Mouse (Mus musculus) neural tube, embryonic 12.5 days (tissue): ENCODE data around the gene Smyd5. TPM values are rescaled to one million over a fixed set of nuclear protein-coding genes. Genes with fewer than 3 reads are reported as not detected.
A peak's percentile ranks its signal among the peaks of the same experiment; 100 is the strongest.

ENCODE experiments used
- ATAC-seq: fragments of 200-750 bp; cut with Nextera tagmentation; 2 replicates; pipeline ENCODE4 v1.8.0; 2017; ENCODE audit warnings: low read depth, mild to moderate bottlenecking, moderate TSS enrichment, moderate library complexity; ENCODE audit not compliant: low FRiP score
- H3K27ac ChIP-seq: fragments of 300-500 bp; sonication (generic); 2 replicates; pipeline ENCODE4 v1.5.1; 2016
- H3K27me3 ChIP-seq: fragments of 300-500 bp; sonication (generic); replicated peaks from 2 replicates; pipeline ENCODE4 v1.6.1; 2016; ENCODE audit warnings: mild to moderate bottlenecking
- H3K36me3 ChIP-seq: fragments of 300-500 bp; sonication (generic); 2 replicates; pipeline ENCODE4 v1.6.1; 2016; ENCODE audit warnings: mild to moderate bottlenecking
- H3K4me1 ChIP-seq: fragments of 300-500 bp; sonication (generic); 2 replicates; pipeline ENCODE4 v1.6.1; 2016
- H3K4me2 ChIP-seq: fragments of 300-500 bp; sonication (generic); replicated peaks from 2 replicates; pipeline ENCODE4 v1.6.1; 2016; ENCODE audit warnings: mild to moderate bottlenecking
- H3K4me3 ChIP-seq: fragments of 300-500 bp; sonication (generic); 2 replicates; pipeline ENCODE4 v1.5.1; 2016
- H3K9ac ChIP-seq: fragments of 300-500 bp; sonication (generic); 2 replicates; pipeline ENCODE4 v1.6.1; 2016; ENCODE audit warnings: mild to moderate bottlenecking
- H3K9me3 ChIP-seq: fragments of 300-500 bp; sonication (generic); 2 replicates; pipeline ENCODE4 v1.6.1; 2016; ENCODE audit warnings: mild to moderate bottlenecking
- WGBS: fragments of 180-500 bp; shearing (Covaris S2); methylation state at CpG from one replicate; pipeline ENCODE4 v1.1.7; 2016; 5-methylcytosine and 5-hydroxymethylcytosine counted together
- polyA plus RNA-seq: library from polyadenylated mRNA; unstranded; fragments of >200 nt; fragmentation: Nextera tagmentation; extraction: Ambion mirVana; gene quantifications from 2 replicates; pipeline ENCODE4 v1.2.1, GENCODE M21; 2016

Gene Smyd5
- polyA plus RNA-seq, 1 experiment from 2014 or later: 51.4 TPM

GRCm38 (mm10) chr6:85478416-85478815, 46.6 kb downstream of the Smyd5 start:
- Histone ChIP-seq H3K27ac (no peak overlapping the region), H3K4me3 (no peak overlapping the region), H3K36me3 (no peaks in the 10 kb centered on the region), H3K4me1 (no peaks in the 10 kb centered on the region), H3K4me2 (no peak overlapping the region), H3K27me3 (peaks cover 29% of the 10 kb centered on the region), H3K9me3 (no peaks in the 10 kb centered on the region), H3K9ac (no peak overlapping the region)
- WGBS: 44% methylated on average over 14 of the region's 14 CpGs
- no peak for ATAC-seq

- Histone ChIP-seq H3K4me1 (peaks cover 10% of the 10 kb centered on the region), H3K27me3 (peaks cover 45% of the 10 kb centered on the region), H3K4me3 (no peak overlapping the region)
Observed at GRCm38 (mm10) chr6:85479979-85480378, 48.2 kb downstream of the Smyd5 start.

GRCm38 (mm10) chr6:85480685-85481084, 48.9 kb downstream of the Smyd5 start:
- peaks cover 10% of the 10 kb centered on the region for H3K4me1 ChIP-seq
- 71% methylated on average over 16 of the region's 16 CpGs for WGBS
- no peak overlapping the region for H3K9ac ChIP-seq
- no peaks in the 10 kb centered on the region for H3K36me3 ChIP-seq
- H3K27ac ChIP-seq: no peak overlapping the region
- no peak for ATAC-seq
- H3K27me3 ChIP-seq: peaks cover 52% of the 10 kb centered on the region
- no peaks in the 10 kb centered on the region for H3K9me3 ChIP-seq
- no peak overlapping the region for H3K4me3 ChIP-seq
- H3K4me2 ChIP-seq: no peak overlapping the region

More at GRCm38 (mm10) chr6:85479979-85480378, 48.2 kb downstream of the Smyd5 start:
- no peaks in the 10 kb centered on the region for H3K9me3 ChIP-seq
- H3K27ac ChIP-seq: no peak overlapping the region
- H3K36me3 ChIP-seq: no peaks in the 10 kb centered on the region
- no peak overlapping the region for H3K4me2 ChIP-seq
- no peak for ATAC-seq
- no peak overlapping the region for H3K9ac ChIP-seq
- 84% methylated on average over 5 of the region's 5 CpGs for WGBS

- peaks cover 17% of the 10 kb centered on the region for H3K4me1 ChIP-seq
- peaks cover 56% of the 10 kb centered on the region for H3K27me3 ChIP-seq
- peak overlapping the region; percentile 25 for H3K4me3 ChIP-seq
- H3K4me2 ChIP-seq: peak overlapping the region; percentile 55
- no peaks in the 10 kb centered on the region for H3K36me3 ChIP-seq
- no peaks in the 10 kb centered on the region for H3K9me3 ChIP-seq
- no peak overlapping the region for H3K9ac ChIP-seq
- ATAC-seq: no peak
- no peak overlapping the region for H3K27ac ChIP-seq
- WGBS: 3% methylated on average over 91 of the region's 92 CpGs
Observed at GRCm38 (mm10) chr6:85483843-85484721, 52.3 kb downstream of the Smyd5 start.

- no peak overlapping the region for H3K9ac ChIP-seq
- ATAC-seq: no peak
- H3K36me3 ChIP-seq: no peaks in the 10 kb centered on the region
- H3K4me1 ChIP-seq: peaks cover 17% of the 10 kb centered on the region
- H3K4me2 ChIP-seq: no peak overlapping the region
- no peak overlapping the region for H3K27ac ChIP-seq
- WGBS: 75% methylated on average over 2 of the region's 2 CpGs
- no peak overlapping the region for H3K4me3 ChIP-seq
- H3K27me3 ChIP-seq: peaks cover 48% of the 10 kb centered on the region
- no peaks in the 10 kb centered on the region for H3K9me3 ChIP-seq
Observed at GRCm38 (mm10) chr6:85485738-85486137, 53.9 kb downstream of the Smyd5 start.

- ATAC-seq: no peak
- no peak overlapping the region for H3K4me3 ChIP-seq
- H3K27ac ChIP-seq: no peak overlapping the region
- H3K9ac ChIP-seq: no peak overlapping the region
- H3K9me3 ChIP-seq: no peaks in the 10 kb centered on the region
- peaks cover 17% of the 10 kb centered on the region for H3K4me1 ChIP-seq
- no peaks in the 10 kb centered on the region for H3K36me3 ChIP-seq
- 50% methylated on average over 4 of the region's 4 CpGs for WGBS
- no peak overlapping the region for H3K4me2 ChIP-seq
- H3K27me3 ChIP-seq: peaks cover 30% of the 10 kb centered on the region
Observed at GRCm38 (mm10) chr6:85488510-85488909, 56.7 kb downstream of the Smyd5 start.

GRCm38 (mm10) chr6:85489717-85490116, 57.9 kb downstream of the Smyd5 start:
- ATAC-seq: no peak
- 75% methylated on average over 3 of the region's 3 CpGs for WGBS

GRCm38 (mm10) chr6:85490252-85490651, 58.5 kb downstream of the Smyd5 start:
- ATAC-seq: no peak
- Histone ChIP-seq H3K4me1 (peaks cover 7% of the 10 kb centered on the region; the same call in 1 of the 2 replicates), H3K27me3 (peaks cover 13% of the 10 kb centered on the region), H3K9ac (no peak overlapping the region), H3K36me3 (no peaks in the 10 kb centered on the region), H3K27ac (no peak overlapping the region), H3K9me3 (no peaks in the 10 kb centered on the region), H3K4me2 (no peak overlapping the region), H3K4me3 (no peak overlapping the region)
- 90% methylated on average over 4 of the region's 4 CpGs for WGBS

More at GRCm38 (mm10) chr6:85489717-85490116, 57.9 kb downstream of the Smyd5 start:
- Histone ChIP-seq H3K4me1 (peaks cover 8% of the 10 kb centered on the region; the same call in 1 of the 2 replicates), H3K9ac (no peak overlapping the region), H3K4me3 (no peak overlapping the region), H3K9me3 (no peaks in the 10 kb centered on the region), H3K36me3 (no peaks in the 10 kb centered on the region), H3K27me3 (peaks cover 18% of the 10 kb centered on the region), H3K27ac (no peak overlapping the region), H3K4me2 (no peak overlapping the region)

GRCm38 (mm10) chr6:85491606-85492005, 59.8 kb downstream of the Smyd5 start:
- ATAC-seq: no peak
- no peak overlapping the region for H3K9ac ChIP-seq
- H3K27ac ChIP-seq: no peak overlapping the region
- no peaks in the 10 kb centered on the region for H3K27me3 ChIP-seq
- no peak overlapping the region for H3K4me2 ChIP-seq
- WGBS: 85% methylated on average over 3 of the region's 3 CpGs
- H3K36me3 ChIP-seq: no peaks in the 10 kb centered on the region
- no peaks in the 10 kb centered on the region for H3K9me3 ChIP-seq
- no peak overlapping the region for H3K4me3 ChIP-seq
- H3K4me1 ChIP-seq: peaks cover 7% of the 10 kb centered on the region; the same call in 1 of the 2 replicates

Other genes with a start within 250 kb of the Smyd5 start
- 0.16 TPM in 1 of 2 replicates, not detected in the other for gene Emx1, start 244.6 kb upstream of the Smyd5 start, polyA plus RNA-seq
- 9.1 and 11.7 TPM in 2 replicates for gene Sfxn5, start 98.6 kb upstream of the Smyd5 start, polyA plus RNA-seq
- gene Rab11fip5, start 57.4 kb upstream of the Smyd5 start, polyA plus RNA-seq: 9.0 and 9.4 TPM in 2 replicates
- not detected in 2 replicates for gene Noto, start 8.1 kb upstream of the Smyd5 start, polyA plus RNA-seq
- 585 and 590 TPM in 2 replicates for gene Cct7, start 19.5 kb downstream of the Smyd5 start, polyA plus RNA-seq
- gene Pradc1, start 20.0 kb downstream of the Smyd5 start, polyA plus RNA-seq: 29.0 and 31.9 TPM in 2 replicates
- 2.6 and 2.7 TPM in 2 replicates for gene Fbxo41, start 71.0 kb downstream of the Smyd5 start, polyA plus RNA-seq
- gene Egr4, start 81.6 kb downstream of the Smyd5 start, polyA plus RNA-seq: not detected in 2 replicates
- gene Alms1, start 155.5 kb downstream of the Smyd5 start, polyA plus RNA-seq: 5.9 and 6.7 TPM in 2 replicates